Mouse (Mus musculus) C2C12 (cell line): ENCODE results near the gene Lrp4.

Experiments
- CTCF ChIP-seq: IDR thresholded peaks from one replicate; pipeline ENCODE4 v1.5.1; 2011; ENCODE audit not compliant: control insufficient read depth, insufficient read depth, insufficient read length
- FOSL1 ChIP-seq: IDR thresholded peaks from one replicate; pipeline ENCODE4 v1.8.0; 2011; ENCODE audit warnings: mild to moderate bottlenecking, low read length; ENCODE audit not compliant: poor library complexity, insufficient read depth, severe bottlenecking
- MAX ChIP-seq: IDR thresholded peaks from one replicate; pipeline ENCODE4 v1.6.1; 2011; ENCODE audit warnings: mild to moderate bottlenecking, control low read depth
- MYOD1 ChIP-seq: IDR thresholded peaks from one replicate; pipeline ENCODE4 v1.6.1; 2011; ENCODE audit warnings: low read depth; ENCODE audit not compliant: control insufficient read depth, insufficient read length
- MYOG ChIP-seq: IDR thresholded peaks from one replicate; pipeline ENCODE4 v1.6.1; 2011; ENCODE audit not compliant: control insufficient read depth, insufficient read length; ENCODE audit errors: extremely low read depth

- TF ChIP-seq CTCF (no peak), MYOG (no peak), MAX (no peak), MYOD1 (no peak), FOSL1 (no peak)
Measured at GRCm38 (mm10) chr2:91429915-91430599, 27.3 kb upstream of the Lrp4 start.
